Mouse (Mus musculus) liver, embryonic 14.5 days (tissue): Measurements from ENCODE around the gene Cbfa2t2. TPM values are rescaled to one million over a fixed set of nuclear protein-coding genes. Genes with fewer than 3 reads are reported as not detected.

Experiments used
- ATAC-seq: fragments of 200-750 bp; cut with Nextera tagmentation; 2 replicates; pipeline ENCODE4 v1.8.0; 2017; ENCODE audit warnings: moderate number of reproducible peaks, mild to moderate bottlenecking, moderate library complexity; ENCODE audit not compliant: insufficient read depth
- DNase-seq, 3 experiments: peaks; one replicate each; pipeline ENCODE4 v3.0.0-alpha.2; 2012 to 2013; ENCODE audit warnings: low read depth in 3 of 3, low spot score in 3 of 3
- H3K27ac ChIP-seq: fragments of 300-500 bp; sonication (generic); 2 replicates; pipeline ENCODE4 v1.5.1; 2014; ENCODE audit warnings: moderate library complexity, mild to moderate bottlenecking, control low read depth, inconsistent platforms
- H3K27me3 ChIP-seq: fragments of 300-500 bp; sonication (generic); 2 replicates; pipeline ENCODE4 v1.6.1; 2014; ENCODE audit warnings: mild to moderate bottlenecking, low read length, moderate library complexity; ENCODE audit not compliant: control insufficient read depth, insufficient read depth
- H3K36me3 ChIP-seq: fragments of 300-500 bp; sonication (generic); replicated peaks from 2 replicates; pipeline ENCODE4 v1.6.1; 2014; ENCODE audit warnings: low read depth; ENCODE audit not compliant: control insufficient read depth, insufficient read depth
- H3K4me1 ChIP-seq, 2 experiments: fragments of 200-500 bp in 1 of 2; fragments of 300-500 bp in 1 of 2; sonication (generic) in 1 of 2; replicated peaks; 2 replicates each; pipeline ENCODE4 v1.6.1; 2012 to 2014; ENCODE audit warnings: antibody characterized with exemption in 1 of 2, inconsistent platforms in 1 of 2, low read length in 1 of 2; ENCODE audit not compliant: control insufficient read depth in 2 of 2, insufficient read depth in 2 of 2
- H3K4me2 ChIP-seq: fragments of 300-500 bp; sonication (generic); 2 replicates; pipeline ENCODE4 v1.6.1; 2014; ENCODE audit warnings: low read depth, mild to moderate bottlenecking, control low read depth, moderate library complexity
- H3K4me3 ChIP-seq, 2 experiments: fragments of 200-500 bp in 1 of 2; fragments of 300-500 bp in 1 of 2; sonication (generic) in 1 of 2; 2 replicates each; pipeline ENCODE4 v1.5.1; 2012 to 2014; ENCODE audit warnings: low read depth in 2 of 2, low read length in 2 of 2, mild to moderate bottlenecking in 2 of 2, control low read depth in 1 of 2, inconsistent platforms in 1 of 2, moderate library complexity in 1 of 2; ENCODE audit not compliant: insufficient read depth in 1 of 2
- H3K9ac ChIP-seq: fragments of 300-500 bp; sonication (generic); replicated peaks from 2 replicates; pipeline ENCODE4 v1.6.1; 2014; ENCODE audit warnings: mild to moderate bottlenecking, control low read depth, moderate library complexity
- H3K9me3 ChIP-seq: fragments of 300-500 bp; sonication (generic); 2 replicates; pipeline ENCODE4 v1.6.1; 2016; ENCODE audit warnings: low read length, mixed read lengths; ENCODE audit not compliant: control insufficient read depth
- CTCF ChIP-seq: IDR thresholded peaks from 2 replicates; pipeline ENCODE4 v1.5.1; 2016; ENCODE audit warnings: antibody characterized with exemption, low read depth, control low read depth
- EP300 ChIP-seq: IDR thresholded peaks from 2 replicates; pipeline ENCODE4 v1.6.1; 2016; ENCODE audit warnings: antibody characterized with exemption, low read depth
- WGBS: fragments of 180-500 bp; shearing (Covaris S2); extraction: QIAGEN DNeasy Blood & Tissue Kit; methylation state at CpG from one replicate; pipeline ENCODE4 v1.1.7; 2014; ENCODE audit not compliant: insufficient replicate concordance; 5-methylcytosine and 5-hydroxymethylcytosine counted together
- polyA plus RNA-seq, 2 experiments: library from polyadenylated mRNA; depleted of rRNA in 1 of 2; stranded (reverse) in 1 of 2; unstranded in 1 of 2; fragments of >200 nt; fragmentation: Nextera tagmentation in 1 of 2; extraction: Ambion mirVana in 1 of 2; gene quantifications; 2 replicates each; pipeline versions ENCODE4 v1.2.1 to v1.2.3; 2012 to 2014

Gene Cbfa2t2
- polyA plus RNA-seq, 2 experiments = 4.1 to 5.3 TPM

DNA sequence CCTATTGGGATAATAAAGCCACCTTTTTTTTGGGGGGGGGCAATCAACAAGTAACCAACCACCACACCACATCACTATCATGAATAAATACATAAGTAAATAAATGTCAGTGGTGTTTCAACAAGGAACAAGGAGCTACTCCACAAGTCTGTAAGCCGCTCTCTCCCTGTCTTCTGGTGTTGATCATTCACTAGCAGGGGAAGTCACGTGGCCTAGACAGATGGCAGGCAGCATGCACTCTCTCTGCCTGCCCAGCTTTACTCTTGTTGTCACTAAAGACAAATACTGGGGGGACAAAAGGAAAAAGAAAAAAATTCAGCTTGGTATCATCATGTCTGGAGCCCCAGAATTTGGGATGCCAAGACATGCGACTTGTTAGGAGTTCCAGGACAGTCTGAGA lies 2.9 kb upstream of the Cbfa2t2 start:
- H3K36me3 ChIP-seq = no peaks in the 10 kb centered on the region
- no peak overlapping the region for H3K4me3 ChIP-seq
- 61% methylated on average over 3 of the region's 3 CpGs for whole genome bisulfite sequencing
- no peak overlapping the region for H3K9ac ChIP-seq
- peaks cover 15 to 17% of the 10 kb centered on the region in 2 experiments for H3K4me1 ChIP-seq
- DNase-seq (no peak), ATAC-seq (no peak)
- H3K9me3 ChIP-seq = no peaks in the 10 kb centered on the region
- TF ChIP-seq EP300 = no peak
- no peak for TF ChIP-seq CTCF
- no peaks in the 10 kb centered on the region for H3K27me3 ChIP-seq
- H3K27ac ChIP-seq = no peak overlapping the region
- H3K4me2 ChIP-seq = no peak overlapping the region

DNA sequence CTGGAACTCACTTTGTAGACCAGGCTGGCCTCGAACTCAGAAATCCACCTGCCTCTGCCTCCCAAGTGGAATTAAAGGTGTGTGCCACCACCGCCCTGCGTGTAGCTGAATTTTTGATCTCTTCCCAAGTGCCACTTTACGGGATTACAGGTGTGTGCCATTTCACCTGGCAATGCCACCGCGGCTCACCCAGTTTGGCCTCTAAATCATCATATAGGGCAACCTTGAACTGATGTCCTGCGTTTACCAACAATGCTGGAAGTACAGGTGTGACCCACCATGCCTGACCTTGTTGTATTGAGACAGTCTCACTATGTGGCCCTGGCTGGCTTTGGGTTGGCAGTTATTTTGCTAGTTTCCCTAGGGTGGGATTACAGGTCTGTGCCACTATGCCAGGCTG lies 1.6 kb upstream of the Cbfa2t2 start:
- no peaks in the 10 kb centered on the region for H3K36me3 ChIP-seq
- no peaks in the 10 kb centered on the region for H3K9me3 ChIP-seq
- WGBS = 77% methylated on average over 7 of the region's 7 CpGs
- DNase-seq (no peak), ATAC-seq (no peak)
- H3K4me1 ChIP-seq = peaks cover 15 to 17% of the 10 kb centered on the region in 2 experiments
- TF ChIP-seq CTCF = no peak
- TF ChIP-seq EP300 = no peak
- H3K4me2 ChIP-seq = no peak overlapping the region
- no peak overlapping the region for H3K27ac ChIP-seq
- no peak overlapping the region for H3K9ac ChIP-seq
- no peaks in the 10 kb centered on the region for H3K27me3 ChIP-seq
- H3K4me3 ChIP-seq = no peak overlapping the region

DNA sequence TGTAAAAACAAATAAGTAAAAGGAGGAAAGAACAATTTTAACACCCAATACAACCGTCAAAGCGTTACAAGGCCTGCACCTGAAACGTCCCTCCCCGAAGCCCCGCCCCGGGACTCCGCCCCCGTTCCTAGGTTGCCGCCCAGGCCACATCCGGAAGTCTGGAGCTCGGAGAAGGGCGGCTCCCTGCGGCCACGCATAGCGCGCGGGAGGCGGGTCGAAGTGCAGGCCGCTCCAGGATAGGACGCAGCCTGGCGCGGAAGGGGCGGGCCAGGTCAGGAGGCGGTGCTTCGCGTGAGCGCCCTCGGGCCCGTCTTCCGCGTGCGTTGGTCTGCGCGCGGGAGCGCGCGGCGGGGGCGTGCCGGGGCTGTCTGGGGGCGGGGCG lies 214 bp upstream of the Cbfa2t2 start:
- Histone ChIP-seq H3K36me3 (no peaks in the 10 kb centered on the region), H3K4me1 (peaks cover 15 to 17% of the 10 kb centered on the region in 2 experiments), H3K27me3 (no peaks in the 10 kb centered on the region), H3K4me3 (peak overlapping the region; percentile 39 to 82; a peak in 3 of 4 replicates), H3K4me2 (peak overlapping the region; percentile 69), H3K9ac (peak overlapping the region; percentile 83), H3K27ac (peak overlapping the region; percentile 48), H3K9me3 (no peaks in the 10 kb centered on the region)
- ATAC-seq (peak; percentile 99), DNase-seq (peak; percentile 95 to 96 (median 96))
- no peak for TF ChIP-seq EP300
- TF ChIP-seq CTCF = no peak
- under 1% methylated on average over 42 of the region's 44 CpGs for WGBS

DNA sequence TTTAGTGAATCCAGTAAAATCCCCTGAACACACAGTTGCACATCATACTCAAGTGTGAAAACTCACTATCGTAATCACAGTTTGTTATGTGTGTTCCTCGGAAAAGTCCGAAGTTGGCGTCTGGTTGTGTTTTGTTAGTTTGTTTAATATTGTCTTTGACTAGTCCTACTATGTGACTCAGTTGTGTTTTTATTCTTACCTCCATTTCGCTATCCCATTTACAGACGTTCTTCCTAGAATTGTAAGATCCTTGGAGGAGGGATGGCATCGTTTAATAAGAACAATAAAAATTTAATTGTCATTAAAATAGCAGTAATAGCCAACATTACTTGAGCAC lies 878 bp downstream of the Cbfa2t2 start:
- H3K27ac ChIP-seq = no peak overlapping the region
- ATAC-seq (no peak), DNase-seq (no peak)
- H3K4me3 ChIP-seq = peak overlapping the region; percentile 82 to 91
- H3K4me1 ChIP-seq = peaks cover 15 to 17% of the 10 kb centered on the region in 2 experiments
- peak overlapping the region; percentile 62 for H3K4me2 ChIP-seq
- TF ChIP-seq EP300 (no peak), CTCF (no peak)
- 12% methylated on average over 7 of the region's 7 CpGs for WGBS
- no peaks in the 10 kb centered on the region for H3K36me3 ChIP-seq
- H3K9me3 ChIP-seq = no peaks in the 10 kb centered on the region
- H3K9ac ChIP-seq = peak overlapping the region; percentile 83
- no peaks in the 10 kb centered on the region for H3K27me3 ChIP-seq

DNA sequence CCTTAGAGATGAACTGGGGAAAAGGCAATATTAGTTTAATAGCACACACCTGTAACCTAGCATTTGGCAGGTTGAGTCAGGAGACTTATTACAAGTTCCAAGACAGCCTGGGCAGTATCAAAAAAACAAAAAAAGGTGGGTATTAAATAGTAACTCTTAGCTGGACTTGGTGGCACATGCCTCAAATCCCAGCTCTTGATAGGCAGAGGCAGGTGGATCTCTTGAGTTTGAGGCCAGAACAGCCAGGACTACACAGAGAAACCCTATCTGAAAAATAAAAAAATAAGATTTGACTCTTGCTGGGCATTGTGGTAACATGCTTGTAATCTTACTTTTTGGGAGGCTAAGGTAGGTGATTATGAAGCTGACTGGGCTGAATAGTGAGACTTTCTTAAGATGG lies 4.2 kb downstream of the Cbfa2t2 start:
- TF ChIP-seq CTCF (no peak), EP300 (no peak)
- Histone ChIP-seq H3K4me2 (no peak overlapping the region), H3K9ac (no peak overlapping the region), H3K27me3 (no peaks in the 10 kb centered on the region), H3K4me1 (peaks cover 11 to 12% of the 10 kb centered on the region in 2 experiments), H3K36me3 (no peaks in the 10 kb centered on the region), H3K9me3 (no peaks in the 10 kb centered on the region), H3K27ac (no peak overlapping the region), H3K4me3 (no peak overlapping the region)
- ATAC-seq (no peak), DNase-seq (no peak)
